Mouse (Mus musculus) embryonic facial prominence, embryonic 10.5 days (tissue): ENCODE results near the gene Tcea2. TPM values are rescaled to one million over a fixed set of nuclear protein-coding genes. Genes with fewer than 3 reads are reported as not detected.

Source experiments
- DNase-seq: peaks from one replicate; pipeline ENCODE4 v3.0.0-alpha.2; 2017; ENCODE audit warnings: low spot score
- H3K27ac ChIP-seq: fragments of 300-500 bp; sonication (generic); replicated peaks from 2 replicates; pipeline ENCODE4 v1.5.1; 2016; ENCODE audit warnings: mild to moderate bottlenecking
- H3K27me3 ChIP-seq: fragments of 300-500 bp; sonication (generic); replicated peaks from 2 replicates; pipeline ENCODE4 v1.6.1; 2016; ENCODE audit warnings: low read depth, mild to moderate bottlenecking; ENCODE audit not compliant: poor library complexity, severe bottlenecking
- H3K36me3 ChIP-seq: fragments of 300-500 bp; sonication (generic); replicated peaks from 2 replicates; pipeline ENCODE4 v1.6.1; 2016; ENCODE audit warnings: mild to moderate bottlenecking, moderate library complexity
- H3K4me1 ChIP-seq: fragments of 300-500 bp; sonication (generic); 2 replicates; pipeline ENCODE4 v1.6.1; 2016
- H3K4me3 ChIP-seq: fragments of 300-500 bp; sonication (generic); 2 replicates; pipeline ENCODE4 v1.5.1; 2016; ENCODE audit warnings: mild to moderate bottlenecking, moderate library complexity
- H3K9me3 ChIP-seq: fragments of 300-500 bp; sonication (generic); 2 replicates; pipeline ENCODE4 v1.6.1; 2016; ENCODE audit warnings: mild to moderate bottlenecking
- WGBS: fragments of 180-500 bp; shearing (Covaris S2); methylation state at CpG from one replicate; pipeline ENCODE4 v1.1.7; 2016; 5-methylcytosine and 5-hydroxymethylcytosine counted together
- polyA plus RNA-seq: library from polyadenylated mRNA; unstranded; fragments of >200 nt; fragmentation: Nextera tagmentation; extraction: Ambion mirVana; gene quantifications from 2 replicates; pipeline ENCODE4 v1.2.1, GENCODE M21; 2016

Gene Tcea2
- polyA plus RNA-seq, 1 experiment from 2014 or later: 18.8 TPM

- H3K36me3 ChIP-seq: peaks cover 28% of the 10 kb centered on the region
- H3K27me3 ChIP-seq: peaks cover 29% of the 10 kb centered on the region
- H3K4me1 ChIP-seq: peaks cover 32% of the 10 kb centered on the region
- H3K4me3 ChIP-seq: peak within 1 kb of the TSS; percentile 81
- peak within 1 kb of the TSS; percentile 93 for H3K27ac ChIP-seq
- peak; percentile 89 for DNase-seq
- H3K9me3 ChIP-seq: no peaks in the 10 kb centered on the region
- WGBS: under 1% methylated on average over 75 of the region's 75 CpGs
Measured at GRCm38 (mm10) chr2:181693339-181694280, 13.5 kb downstream of the Tcea2 start, which contains the start of gene Rgs19. Gene Rgs19 (minus strand): TSS chr2:181693977.

GRCm38 (mm10) chr2:181694581-181694980 is 14.5 kb downstream of the Tcea2 start:
- peaks cover 19% of the 10 kb centered on the region for H3K36me3 ChIP-seq
- peak overlapping the region; percentile 81 for H3K4me3 ChIP-seq
- peaks cover 29% of the 10 kb centered on the region for H3K27me3 ChIP-seq
- WGBS: 85% methylated on average over 3 of the region's 3 CpGs
- no peak for DNase-seq
- H3K4me1 ChIP-seq: peaks cover 32% of the 10 kb centered on the region
- H3K27ac ChIP-seq: peak overlapping the region; percentile 93; the same call in 1 of the 2 replicates
- H3K9me3 ChIP-seq: no peaks in the 10 kb centered on the region

DNA sequence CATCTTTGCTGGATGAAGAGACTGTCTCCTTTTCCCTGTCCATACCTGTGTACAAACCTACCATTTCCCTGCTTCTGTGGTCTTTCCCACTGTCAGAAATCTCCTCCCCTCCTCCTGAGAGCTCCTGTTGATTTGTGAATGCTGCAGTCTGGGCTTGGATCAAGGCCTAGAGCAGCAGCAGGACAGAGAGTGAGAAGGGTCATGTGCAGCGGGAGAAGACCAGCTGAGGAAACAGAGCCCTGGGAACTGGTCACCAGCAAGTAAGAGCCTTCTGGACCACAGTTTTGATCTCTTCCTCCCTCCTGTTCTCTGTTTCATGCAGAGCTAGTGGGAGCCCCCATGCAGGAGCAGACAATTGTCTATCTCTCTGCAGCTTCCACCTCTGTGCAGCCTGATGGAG is 15.7 kb downstream of the Tcea2 start:
- H3K4me1 ChIP-seq: peaks cover 32% of the 10 kb centered on the region
- WGBS: 76% methylated on average over 1 of the region's 1 CpGs

GRCm38 (mm10) chr2:181696801-181697420 is 16.8 kb downstream of the Tcea2 start:
- 74% methylated on average over 33 of the region's 33 CpGs for WGBS
- H3K36me3 ChIP-seq: no peaks in the 10 kb centered on the region
- no peaks in the 10 kb centered on the region for H3K9me3 ChIP-seq
- peaks cover 24% of the 10 kb centered on the region for H3K4me1 ChIP-seq
- no peak for DNase-seq
- H3K4me3 ChIP-seq: no peak overlapping the region
- H3K27me3 ChIP-seq: peaks cover 29% of the 10 kb centered on the region
- H3K27ac ChIP-seq: no peak overlapping the region

More for the DNA sequence above, 15.7 kb downstream of the Tcea2 start:
- Histone ChIP-seq H3K27me3 (peaks cover 29% of the 10 kb centered on the region), H3K27ac (no peak overlapping the region), H3K4me3 (no peak overlapping the region), H3K9me3 (no peaks in the 10 kb centered on the region), H3K36me3 (peaks cover 7% of the 10 kb centered on the region)
- no peak for DNase-seq

- H3K27me3 ChIP-seq: peaks cover 29% of the 10 kb centered on the region
- peaks cover 11% of the 10 kb centered on the region for H3K4me1 ChIP-seq
- H3K4me3 ChIP-seq: no peak within 1 kb of the TSS
- H3K9me3 ChIP-seq: no peaks in the 10 kb centered on the region
- no peak for DNase-seq
- no peaks in the 10 kb centered on the region for H3K36me3 ChIP-seq
- no peak within 1 kb of the TSS for H3K27ac ChIP-seq
- WGBS: 54% methylated on average over 5 of the region's 5 CpGs
Measured at GRCm38 (mm10) chr2:181698241-181698640, 18.1 kb downstream of the Tcea2 start, which contains the start of gene Lkaaear1. Gene Lkaaear1 (minus strand): TSS chr2:181698442.

GRCm38 (mm10) chr2:181706668-181707067 is 26.6 kb downstream of the Tcea2 start:
- no peaks in the 10 kb centered on the region for H3K36me3 ChIP-seq
- H3K27me3 ChIP-seq: no peaks in the 10 kb centered on the region
- no peak overlapping the region for H3K27ac ChIP-seq
- WGBS: 41% methylated on average over 4 of the region's 4 CpGs
- no peaks in the 10 kb centered on the region for H3K4me1 ChIP-seq
- DNase-seq: no peak
- H3K9me3 ChIP-seq: no peaks in the 10 kb centered on the region
- H3K4me3 ChIP-seq: no peak overlapping the region

DNA sequence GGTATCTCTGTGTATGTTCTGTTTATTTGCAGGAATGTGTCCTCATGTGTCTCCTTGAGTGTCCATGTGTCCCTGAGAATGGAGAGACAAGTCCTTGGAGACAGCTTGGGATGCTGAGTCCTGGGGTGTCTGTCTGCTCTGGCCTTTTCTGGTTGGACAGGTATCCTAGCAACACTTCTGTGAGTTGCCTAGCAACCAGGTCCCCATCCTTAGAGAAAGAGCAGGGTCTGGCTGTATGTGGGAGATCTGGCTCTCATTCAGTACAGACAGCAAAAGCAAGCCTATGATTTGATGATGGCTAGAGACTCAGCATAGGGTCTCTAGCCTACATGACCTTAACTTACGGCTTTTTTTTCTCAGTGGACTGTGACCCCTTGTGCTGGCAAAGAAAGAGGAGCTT is 33.6 kb downstream of the Tcea2 start:
- Histone ChIP-seq H3K4me1 (peaks cover 13% of the 10 kb centered on the region), H3K4me3 (no peak overlapping the region), H3K27me3 (no peaks in the 10 kb centered on the region), H3K9me3 (no peaks in the 10 kb centered on the region), H3K36me3 (no peaks in the 10 kb centered on the region), H3K27ac (no peak overlapping the region)
- no peak for DNase-seq
- WGBS: 76% methylated on average over 1 of the region's 1 CpGs

GRCm38 (mm10) chr2:181714903-181715326 is 34.8 kb downstream of the Tcea2 start, which contains the start of gene Oprl1:
Gene Oprl1 (plus strand): TSS chr2:181715016.
- Histone ChIP-seq H3K9me3 (no peaks in the 10 kb centered on the region), H3K27ac (peak within 1 kb of the TSS; percentile 72), H3K36me3 (no peaks in the 10 kb centered on the region), H3K27me3 (no peaks in the 10 kb centered on the region), H3K4me1 (peaks cover 13% of the 10 kb centered on the region), H3K4me3 (peak within 1 kb of the TSS; percentile 49)
- WGBS: 6% methylated on average over 7 of the region's 7 CpGs
- peak; percentile 49 for DNase-seq

DNA sequence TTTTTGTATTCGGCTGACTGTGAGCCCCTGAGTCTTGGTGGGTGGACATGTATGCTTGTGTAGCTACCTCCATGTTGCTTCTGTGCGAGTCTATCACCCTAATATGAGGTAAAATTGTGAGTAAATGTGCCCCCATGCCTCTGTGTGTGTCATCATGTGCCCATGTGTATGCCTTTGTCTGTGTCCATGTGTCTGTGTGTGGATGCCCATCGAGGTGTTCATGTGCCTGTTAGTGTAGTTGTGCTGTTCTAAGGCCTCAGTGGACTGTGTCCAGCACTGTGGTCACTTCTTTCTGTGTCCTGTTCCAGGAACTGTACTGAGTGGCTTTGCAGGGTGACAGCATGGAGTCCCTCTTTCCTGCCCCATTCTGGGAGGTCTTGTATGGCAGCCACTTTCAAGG is 35.3 kb downstream of the Tcea2 start:
- H3K9me3 ChIP-seq: no peaks in the 10 kb centered on the region
- WGBS: 69% methylated on average over 3 of the region's 3 CpGs
- DNase-seq: no peak
- H3K4me1 ChIP-seq: peaks cover 13% of the 10 kb centered on the region
- 0 out of 2 replicates have a peak overlapping the region, but pooled peaks have one; percentile 72 for H3K27ac ChIP-seq
- H3K36me3 ChIP-seq: no peaks in the 10 kb centered on the region
- H3K27me3 ChIP-seq: no peaks in the 10 kb centered on the region
- H3K4me3 ChIP-seq: peak overlapping the region; percentile 49

GRCm38 (mm10) chr2:181716991-181717390 is 36.9 kb downstream of the Tcea2 start:
- Histone ChIP-seq H3K9me3 (no peaks in the 10 kb centered on the region), H3K27ac (no peak overlapping the region), H3K4me1 (peaks cover 13% of the 10 kb centered on the region), H3K4me3 (no peak overlapping the region), H3K36me3 (no peaks in the 10 kb centered on the region), H3K27me3 (no peaks in the 10 kb centered on the region)
- 86% methylated on average over 3 of the region's 3 CpGs for WGBS
- DNase-seq: no peak

DNA sequence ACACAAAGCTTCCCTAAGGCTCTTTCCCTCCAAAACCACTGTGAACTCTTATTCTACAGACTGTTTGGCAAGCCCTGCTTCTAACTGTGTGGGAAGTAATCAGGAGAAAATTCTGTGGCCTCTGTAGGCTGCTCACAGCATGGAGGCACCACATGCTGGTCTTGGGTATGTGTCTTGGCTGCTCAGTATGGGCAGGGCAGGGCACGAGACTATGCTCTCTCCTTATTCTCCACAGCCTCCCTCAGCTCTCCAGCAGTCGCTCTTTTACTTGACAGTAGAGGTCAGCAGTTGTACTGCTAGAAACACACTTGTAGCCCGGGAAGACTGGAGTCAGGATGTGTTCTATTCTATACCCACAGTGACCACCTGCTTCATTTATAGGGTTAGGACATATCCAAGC is 40.0 kb downstream of the Tcea2 start:
- Histone ChIP-seq H3K27me3 (no peaks in the 10 kb centered on the region), H3K4me3 (no peak overlapping the region), H3K9me3 (no peaks in the 10 kb centered on the region), H3K4me1 (peaks cover 6% of the 10 kb centered on the region), H3K27ac (no peak overlapping the region), H3K36me3 (no peaks in the 10 kb centered on the region)
- WGBS: 36% methylated on average over 3 of the region's 3 CpGs
- DNase-seq: no peak

- no peak for DNase-seq
- H3K9me3 ChIP-seq: no peaks in the 10 kb centered on the region
- H3K4me3 ChIP-seq: no peak overlapping the region
- no peaks in the 10 kb centered on the region for H3K4me1 ChIP-seq
- H3K27ac ChIP-seq: no peak overlapping the region
- H3K36me3 ChIP-seq: no peaks in the 10 kb centered on the region
- no peaks in the 10 kb centered on the region for H3K27me3 ChIP-seq
Measured at GRCm38 (mm10) chr2:181721200-181721599, 41.1 kb downstream of the Tcea2 start.
